Mouse (Mus musculus) bone marrow macrophage, adult 2 months (primary cell): ENCODE measurements around the gene Gpd1. TPM values are rescaled to one million over a fixed set of nuclear protein-coding genes. Genes with fewer than 3 reads are reported as not detected.

ENCODE experiments used
- H3K27ac ChIP-seq: 2 replicates; pipeline ENCODE4 v1.5.1; 2012; ENCODE audit warnings: low read depth, low read length; ENCODE audit not compliant: insufficient read depth
- H3K4me1 ChIP-seq: 2 replicates; pipeline ENCODE4 v1.6.1; 2012; ENCODE audit warnings: low read length; ENCODE audit not compliant: control insufficient read depth, insufficient read depth
- H3K4me3 ChIP-seq: 2 replicates; pipeline ENCODE4 v1.5.1; 2012; ENCODE audit warnings: mild to moderate bottlenecking, low read length, moderate library complexity; ENCODE audit not compliant: insufficient read depth
- CTCF ChIP-seq: IDR thresholded peaks from 2 replicates; pipeline ENCODE4 v1.5.1; 2012; ENCODE audit warnings: low read depth, mild to moderate bottlenecking, low read length, moderate library complexity
- POLR2A ChIP-seq: IDR thresholded peaks from 2 replicates; pipeline ENCODE4 v1.6.1; 2012; ENCODE audit warnings: mild to moderate bottlenecking, low read depth, low read length, borderline replicate concordance
- polyA plus RNA-seq: library from polyadenylated mRNA; stranded (reverse); fragments of >200 nt; gene quantifications from 2 replicates; pipeline ENCODE4 v1.2.4, GENCODE M21; 2012; ENCODE audit not compliant: missing spikeins, insufficient read depth, insufficient read length

Gpd1 gene
- polyA plus RNA-seq = 0.37 and 1.2 TPM in 2 replicates

- TF ChIP-seq CTCF (no peak), POLR2A (no peak)
- Histone ChIP-seq H3K4me3 (no peak within 1 kb of the TSS), H3K4me1 (peaks cover 24% of the 10 kb centered on the region), H3K27ac (no peak within 1 kb of the TSS)
Observed at GRCm38 (mm10) chr15:99717386-99718334, at the start of gene Gpd1. Gpd1 (plus strand) TSS chr15:99717515.

- TF ChIP-seq POLR2A = no peak
- TF ChIP-seq CTCF = no peak
- Histone ChIP-seq H3K4me3 (no peak overlapping the region), H3K27ac (no peak overlapping the region), H3K4me1 (peaks cover 4% of the 10 kb centered on the region; the same call in 1 of the 2 replicates)
Observed at GRCm38 (mm10) chr15:99667544-99667943, 49.8 kb upstream of the Gpd1 start.

- H3K4me1 ChIP-seq = peaks cover 4% of the 10 kb centered on the region; the same call in 1 of the 2 replicates
- H3K27ac ChIP-seq = no peak overlapping the region
- peak; percentile 99 for TF ChIP-seq CTCF
- no peak for TF ChIP-seq POLR2A
- no peak overlapping the region for H3K4me3 ChIP-seq
Observed at GRCm38 (mm10) chr15:99668881-99669280, 48.4 kb upstream of the Gpd1 start.

GRCm38 (mm10) chr15:99669392-99669791 lies 47.9 kb upstream of the Gpd1 start:
- H3K27ac ChIP-seq = no peak overlapping the region
- TF ChIP-seq CTCF (no peak), POLR2A (no peak)
- no peak overlapping the region for H3K4me3 ChIP-seq
- H3K4me1 ChIP-seq = no peaks in the 10 kb centered on the region

GRCm38 (mm10) chr15:99670154-99670821 lies 47.0 kb upstream of the Gpd1 start, which contains the start of gene Asic1:
Asic1 (plus strand) TSS chr15:99670368.
- peak within 1 kb of the TSS; percentile 42 for H3K4me3 ChIP-seq

GRCm38 (mm10) chr15:99670964-99671670 lies 46.2 kb upstream of the Gpd1 start:
- Histone ChIP-seq H3K4me1 (no peaks in the 10 kb centered on the region), H3K4me3 (peak overlapping the region; percentile 42; the same call in 1 of the 2 replicates), H3K27ac (no peak overlapping the region)
- TF ChIP-seq POLR2A (no peak), CTCF (no peak)

More at GRCm38 (mm10) chr15:99670154-99670821, 47.0 kb upstream of the Gpd1 start, which contains the start of gene Asic1:
- TF ChIP-seq POLR2A (no peak), CTCF (no peak)
- no peaks in the 10 kb centered on the region for H3K4me1 ChIP-seq
- no peak within 1 kb of the TSS for H3K27ac ChIP-seq

- no peak overlapping the region for H3K27ac ChIP-seq
- no peaks in the 10 kb centered on the region for H3K4me1 ChIP-seq
- H3K4me3 ChIP-seq = no peak overlapping the region
- TF ChIP-seq POLR2A = no peak
- TF ChIP-seq CTCF = no peak
Observed at GRCm38 (mm10) chr15:99671783-99672182, 45.5 kb upstream of the Gpd1 start.

- Histone ChIP-seq H3K27ac (no peak overlapping the region), H3K4me3 (no peak overlapping the region), H3K4me1 (no peaks in the 10 kb centered on the region)
- TF ChIP-seq POLR2A (no peak), CTCF (no peak)
Observed at GRCm38 (mm10) chr15:99674866-99675265, 42.4 kb upstream of the Gpd1 start.

- no peak overlapping the region for H3K4me3 ChIP-seq
- no peak for TF ChIP-seq POLR2A
- TF ChIP-seq CTCF = no peak
- no peak overlapping the region for H3K27ac ChIP-seq
- H3K4me1 ChIP-seq = no peaks in the 10 kb centered on the region
Observed at GRCm38 (mm10) chr15:99677089-99677488, 40.2 kb upstream of the Gpd1 start.
